Mouse (Mus musculus) lung, postnatal 14 days (tissue): ENCODE data around the gene Vegfa.
"Not testable (repeated sequence)": the region's sequence is repeated elsewhere in the genome, so short reads cannot be mapped to it uniquely, and the experiment has no call there.

Source experiments
- DNase-seq: peaks from one replicate; pipeline ENCODE4 v3.0.0; 2021

The Vegfa gene

DNA sequence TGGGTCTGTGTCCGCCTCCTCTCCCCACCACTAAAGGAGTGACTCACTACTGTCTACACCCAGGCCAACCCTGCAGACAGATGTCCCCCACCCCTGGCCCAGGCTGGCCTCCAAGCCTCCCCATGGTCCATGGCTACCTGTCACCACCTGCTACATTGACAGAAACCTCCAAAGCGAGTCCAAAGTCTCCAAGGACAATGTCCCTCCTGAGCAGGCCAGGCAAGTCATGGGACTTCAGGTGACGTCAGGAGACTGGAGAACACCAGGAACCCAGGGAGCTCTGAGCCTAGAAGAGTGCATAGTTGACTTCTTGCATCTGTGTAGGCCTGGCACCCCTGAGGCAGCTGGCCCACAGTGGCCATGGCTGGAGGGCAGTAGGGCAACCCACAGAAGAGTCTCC, 45.3 kb downstream of the Vegfa start:
- no peak for DNase-seq

DNA sequence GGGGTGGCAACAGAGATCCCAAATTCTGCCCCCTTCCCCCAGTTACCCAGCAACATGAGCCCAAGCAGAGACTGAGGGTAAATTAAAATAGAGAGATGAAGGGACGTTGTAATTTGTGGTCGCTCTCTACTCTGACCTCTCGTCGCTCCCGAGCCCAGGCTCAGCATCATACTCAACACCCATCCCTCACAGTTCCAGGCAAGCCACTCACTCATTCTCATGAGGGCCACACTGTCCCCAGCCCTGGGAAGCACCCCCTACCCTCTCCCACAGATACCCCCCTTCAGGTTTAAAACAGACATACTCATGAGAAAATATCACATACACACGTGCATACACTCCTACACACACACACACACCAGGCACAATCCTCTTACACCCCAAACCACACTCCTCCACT, 45.8 kb downstream of the Vegfa start:
- no peak for DNase-seq

DNA sequence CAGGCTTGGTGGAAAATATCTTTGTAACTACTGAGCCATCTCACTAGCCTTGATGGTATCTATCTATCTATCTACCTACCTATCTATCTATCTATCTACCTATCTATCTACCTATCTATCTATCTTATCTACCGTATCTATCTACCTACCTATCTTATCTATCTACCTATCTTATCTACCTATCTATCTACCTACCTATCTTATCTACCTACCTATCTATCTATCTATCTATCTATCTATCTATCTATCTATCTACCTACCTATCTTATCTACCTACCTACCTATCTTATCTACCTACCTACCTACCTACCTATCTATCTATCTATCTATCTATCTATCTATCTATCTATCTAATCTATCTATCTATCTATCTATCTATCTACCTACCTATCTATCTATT, 49.0 kb downstream of the Vegfa start:
- not testable (repeated sequence) for DNase-seq

DNA sequence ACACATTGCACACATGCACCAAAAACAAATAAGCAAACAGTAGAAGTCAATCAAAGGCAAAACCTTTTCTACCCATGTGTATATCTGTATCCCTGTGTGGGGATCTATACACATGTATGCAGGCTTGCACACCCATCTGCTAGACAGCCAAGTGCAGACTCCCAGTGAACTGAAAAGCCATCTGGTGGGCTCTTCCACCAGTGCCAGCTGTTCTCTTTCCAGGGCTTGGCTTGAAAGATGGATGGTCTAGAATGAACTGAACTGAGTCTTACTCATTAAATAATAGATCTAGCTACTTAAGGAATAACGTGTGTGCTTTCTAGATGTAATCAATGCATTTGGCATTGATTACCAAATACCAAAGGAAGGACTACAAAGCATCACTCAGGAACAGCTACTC, 50.3 kb downstream of the Vegfa start:
- no peak for DNase-seq

DNA sequence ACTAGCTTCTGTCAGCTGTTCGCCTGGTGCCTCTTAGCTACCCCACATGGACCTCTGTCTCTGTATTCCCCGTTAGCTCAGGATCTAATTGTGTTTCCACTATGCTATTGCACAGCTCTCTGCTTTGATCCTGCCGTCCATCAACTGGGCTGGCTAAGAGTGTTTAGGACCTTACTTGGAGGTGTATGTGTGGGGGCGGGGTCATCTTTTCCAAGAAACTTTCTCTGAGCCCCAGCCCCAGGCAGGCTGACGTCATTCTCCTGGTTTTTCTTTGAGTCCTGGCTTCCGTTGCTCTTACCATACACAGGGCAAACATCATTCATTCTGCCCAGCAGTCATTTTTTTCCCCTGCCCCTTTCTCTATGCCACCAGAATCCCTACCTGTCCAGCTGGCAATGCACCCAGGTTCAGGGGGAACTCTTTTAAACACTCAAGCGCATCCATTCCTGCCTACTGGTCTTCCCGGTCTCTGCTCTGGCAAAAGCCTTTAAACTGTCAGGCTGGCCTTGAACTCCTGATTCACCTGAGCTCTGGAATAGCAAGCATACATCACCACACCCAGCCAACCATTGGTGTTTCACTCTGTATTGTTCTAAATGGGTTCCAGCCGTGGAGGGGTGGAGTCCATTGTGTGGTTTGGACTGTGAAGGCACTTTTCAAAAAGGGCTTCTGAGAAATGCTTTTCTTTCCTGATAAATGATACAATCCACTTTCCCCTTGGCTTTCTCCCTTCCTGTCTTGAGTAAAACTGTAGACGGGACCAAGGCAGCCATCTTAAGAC, 53.0 kb downstream of the Vegfa start:
- no peak for DNase-seq

DNA sequence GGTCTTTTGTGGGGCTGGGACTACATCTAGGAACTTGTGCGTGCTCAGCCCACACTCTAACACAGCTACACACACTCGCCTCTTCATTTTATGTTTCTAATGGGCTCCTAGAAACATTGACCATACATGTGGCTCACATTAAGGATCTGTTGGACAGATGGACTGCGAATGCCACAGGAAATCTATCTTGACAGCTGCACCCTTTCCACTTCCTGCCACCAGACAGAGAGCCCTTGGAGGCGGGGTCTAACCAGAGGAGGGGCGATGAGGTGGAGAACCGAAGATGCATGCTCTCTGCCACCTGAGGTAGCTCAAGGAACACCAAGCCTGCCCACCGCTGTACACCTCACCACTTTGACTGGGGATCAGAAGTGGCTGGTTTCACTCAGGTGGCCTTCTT, 57.7 kb downstream of the Vegfa start:
- DNase-seq: peak; percentile 24

DNA sequence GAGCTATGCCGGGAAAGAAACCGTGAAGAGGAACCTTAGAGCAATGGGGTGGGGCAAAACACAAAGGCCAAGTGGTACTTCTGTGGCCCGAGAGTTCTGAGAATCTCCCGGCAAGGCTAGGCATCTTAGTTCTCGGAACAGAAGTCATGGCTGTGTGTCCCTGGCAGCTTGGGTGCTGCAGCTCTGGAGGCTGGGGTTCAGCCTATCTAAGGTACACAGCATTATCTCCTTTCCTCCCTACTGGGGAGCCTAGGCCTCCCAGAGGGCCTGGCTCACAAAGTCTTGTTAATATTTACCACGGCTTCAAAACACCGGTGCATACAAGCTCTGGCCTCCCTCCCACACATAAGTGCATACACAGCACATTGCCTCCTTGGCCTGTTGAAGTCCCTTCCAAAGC, 59.0 kb downstream of the Vegfa start:
- peak; percentile 55 for DNase-seq

DNA sequence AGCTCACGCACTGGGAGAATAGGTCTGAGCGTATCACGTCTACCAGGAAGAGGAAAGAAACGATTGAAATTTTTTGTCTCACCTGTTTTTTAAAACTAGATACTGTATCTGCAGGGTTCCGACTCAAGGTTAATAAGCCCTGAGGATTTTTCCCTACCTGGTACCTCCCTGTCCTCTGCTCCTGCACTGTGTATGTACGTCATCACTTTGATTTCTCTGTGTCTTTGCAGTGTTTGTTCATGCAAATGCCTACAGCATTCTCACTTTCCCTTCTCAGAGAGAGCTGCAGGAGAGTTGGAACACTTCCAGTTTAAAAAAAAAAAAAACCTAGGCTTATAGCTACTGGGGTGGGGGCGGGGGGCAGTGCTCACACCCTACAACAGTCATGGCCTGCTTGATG, 59.8 kb downstream of the Vegfa start:
- DNase-seq: no peak

DNA sequence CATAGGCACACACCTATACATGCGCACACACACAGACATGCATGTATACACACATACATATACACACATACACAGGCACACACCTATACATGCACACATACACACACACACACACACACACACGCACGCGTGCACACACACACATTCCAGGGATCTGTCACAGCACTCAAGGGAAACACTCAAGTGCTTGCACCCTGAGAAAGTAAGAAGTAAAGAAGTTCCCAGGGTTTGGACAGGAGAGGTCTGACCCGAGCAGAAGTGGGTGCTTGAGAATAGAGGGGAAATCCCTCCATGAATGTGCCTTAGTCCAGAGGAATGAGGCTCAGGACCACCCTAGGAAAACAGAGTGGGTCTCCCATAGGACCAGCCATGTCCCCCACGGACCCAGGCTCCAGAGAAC, 60.4 kb downstream of the Vegfa start:
- DNase-seq: no peak

DNA sequence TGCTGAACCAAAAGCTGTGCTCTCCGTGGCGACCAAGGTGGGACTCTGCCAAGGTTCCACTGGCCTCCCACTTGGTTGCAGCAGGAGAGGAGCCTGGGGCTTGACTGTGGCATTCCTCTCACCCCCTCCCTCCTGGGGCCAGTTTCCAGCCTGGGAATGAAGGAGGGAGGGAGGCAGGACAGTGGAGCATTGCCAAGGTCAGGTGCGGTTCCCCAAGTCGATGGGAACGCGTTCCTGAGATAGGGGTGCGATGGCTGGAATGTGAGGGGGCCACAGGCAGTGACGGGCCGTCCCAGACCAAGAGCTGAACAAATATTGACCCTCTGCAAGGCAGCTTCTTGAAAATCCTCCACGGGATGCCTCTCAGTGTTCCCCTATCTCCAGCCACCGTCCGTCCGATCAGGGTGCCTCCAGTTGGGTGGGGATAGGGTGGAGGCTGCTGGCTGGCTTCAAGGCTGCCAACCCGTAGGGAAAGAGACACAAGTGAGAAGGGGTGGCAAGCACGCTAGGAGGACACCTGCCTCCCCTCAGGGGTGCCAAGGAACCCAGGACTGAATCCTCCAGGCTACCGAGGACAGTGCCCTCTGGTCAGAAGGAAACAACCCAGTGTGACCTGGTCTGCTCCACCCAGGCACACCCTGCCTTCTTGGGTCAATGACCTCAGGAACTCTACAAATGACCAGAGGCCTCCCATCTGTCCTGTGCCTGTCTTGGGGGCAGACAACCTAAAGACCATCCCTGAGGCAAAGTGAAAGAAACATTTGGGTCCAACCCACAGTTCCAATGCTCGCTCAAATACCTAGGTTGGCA, 61.2 kb downstream of the Vegfa start:
- DNase-seq: peak; percentile 69

DNA sequence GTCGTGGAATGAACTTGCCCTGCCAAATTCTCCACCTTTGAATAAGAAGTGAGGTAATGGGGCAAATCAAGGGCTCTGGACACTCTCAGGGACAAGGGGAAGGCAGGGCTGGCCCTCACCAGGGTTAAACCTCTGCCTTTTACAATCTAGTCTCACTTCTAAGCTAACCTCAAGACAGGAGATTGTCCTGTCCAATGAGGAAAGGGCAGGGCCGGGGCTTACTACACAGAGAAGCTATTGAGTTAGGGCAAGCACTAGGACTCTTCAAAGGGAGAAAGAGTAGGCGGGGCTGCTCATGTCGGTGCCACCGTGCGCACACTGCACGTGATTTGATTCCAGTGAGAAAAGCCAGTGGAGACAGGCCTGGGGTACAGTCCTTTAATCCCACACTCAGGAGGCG, 62.6 kb downstream of the Vegfa start:
- DNase-seq: peak; percentile 31

DNA sequence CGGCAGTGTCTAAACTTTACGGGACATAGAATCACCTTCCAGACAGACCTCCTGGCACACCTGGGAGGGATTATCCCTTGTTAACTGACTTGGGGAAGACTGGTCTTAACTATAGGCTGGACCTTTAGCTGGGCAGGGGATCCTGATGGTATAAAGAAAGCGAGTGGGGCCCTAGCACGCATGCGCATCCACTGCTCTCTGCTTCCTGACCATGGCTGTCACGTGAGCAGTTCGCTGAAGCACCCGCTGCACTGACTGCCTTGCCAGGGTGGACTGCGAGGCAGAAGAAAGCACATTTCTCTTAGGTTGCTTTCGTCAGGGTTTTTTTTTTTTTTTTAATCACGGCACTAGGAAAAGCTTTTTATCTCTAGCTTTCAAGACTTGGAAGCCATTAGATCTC, 63.8 kb downstream of the Vegfa start:
- DNase-seq: no peak
